Mouse (Mus musculus) CH12.LX (cell line): ENCODE results near the gene Pam16. TPM values are rescaled to one million over a fixed set of nuclear protein-coding genes. Genes with fewer than 3 reads are reported as not detected.

Experiments used
- DNase-seq: peaks from one replicate; pipeline ENCODE4 v3.0.0-alpha.2; 2013; ENCODE audit errors: extremely low read depth
- H3K27ac ChIP-seq: 2 replicates; pipeline ENCODE4 v1.5.1; 2012; ENCODE audit warnings: low read depth, mild to moderate bottlenecking, control low read depth, moderate library complexity; ENCODE audit not compliant: insufficient read depth
- H3K27me3 ChIP-seq: replicated peaks from 2 replicates; pipeline ENCODE3; 2012; ENCODE audit warnings: inconsistent platforms
- H3K36me3 ChIP-seq, 2 experiments: replicated peaks in 1 of 2; 2 replicates each; pipeline versions ENCODE3 to v1.6.1; 2012; ENCODE audit warnings: inconsistent platforms in 1 of 2, low read length in 1 of 2, mild to moderate bottlenecking in 1 of 2, mixed read lengths in 1 of 2, moderate library complexity in 1 of 2; ENCODE audit not compliant: control insufficient read depth in 1 of 2, insufficient read depth in 1 of 2
- H3K4me1 ChIP-seq, 2 experiments: 2 replicates each; pipeline ENCODE4 v1.6.1; 2012; ENCODE audit warnings: inconsistent platforms in 1 of 2, moderate library complexity in 1 of 2; ENCODE audit not compliant: insufficient read depth in 2 of 2, control insufficient read depth in 1 of 2
- H3K4me2 ChIP-seq: 2 replicates; pipeline ENCODE4 v1.6.1; 2012; ENCODE audit warnings: low read depth, mild to moderate bottlenecking, control low read depth; ENCODE audit not compliant: poor library complexity, insufficient read depth, severe bottlenecking
- H3K4me3 ChIP-seq, 3 experiments: fragments of 150-350 bp in 1 of 3; sonication (generic) in 1 of 3; replicated peaks in 1 of 3; 2 replicates each; pipeline versions ENCODE3 to v1.5.1; 2011 to 2012; ENCODE audit warnings: low read depth in 2 of 3, low read length in 2 of 3, mild to moderate bottlenecking in 2 of 3, moderate library complexity in 2 of 3, control low read depth in 1 of 3, improper control_type of control experiment in 1 of 3, inconsistent platforms in 1 of 3, mixed read lengths in 1 of 3; ENCODE audit not compliant: poor library complexity in 1 of 3
- H3K79me2 ChIP-seq: replicated peaks from 2 replicates; pipeline ENCODE4 v1.6.1; 2012; ENCODE audit warnings: mild to moderate bottlenecking, moderate library complexity; ENCODE audit not compliant: control insufficient read depth, poor library complexity, insufficient read depth, severe bottlenecking; ENCODE audit errors: extremely low read depth
- H3K9ac ChIP-seq: 2 replicates; pipeline ENCODE4 v1.6.1; 2012; ENCODE audit warnings: low read depth, mild to moderate bottlenecking, control low read depth, moderate library complexity; ENCODE audit not compliant: insufficient read depth
- H3K9me3 ChIP-seq: replicated peaks from 2 replicates; pipeline ENCODE3; 2012; ENCODE audit warnings: low read length, inconsistent platforms, mixed read lengths
- BHLHE40 ChIP-seq: IDR thresholded peaks from 2 replicates; pipeline ENCODE4 v1.6.1; 2011; ENCODE audit warnings: mild to moderate bottlenecking, low read depth, low read length, improper control_type of control experiment
- CHD1 ChIP-seq: IDR thresholded peaks from 2 replicates; pipeline ENCODE4 v1.6.1; 2012; ENCODE audit warnings: low read depth, low read length, improper control_type of control experiment, inconsistent platforms
- CHD2 ChIP-seq: IDR thresholded peaks from 2 replicates; pipeline ENCODE4 v1.6.1; 2011; ENCODE audit warnings: low read length, improper control_type of control experiment
- EP300 ChIP-seq: IDR thresholded peaks from 2 replicates; pipeline ENCODE4 v1.6.1; 2011; ENCODE audit warnings: low read length, improper control_type of control experiment
- GABPA ChIP-seq: IDR thresholded peaks from 2 replicates; pipeline ENCODE4 v1.6.1; 2012; ENCODE audit warnings: low read depth, low read length, improper control_type of control experiment, inconsistent platforms; ENCODE audit not compliant: insufficient replicate concordance
- HCFC1 ChIP-seq: IDR thresholded peaks from 2 replicates; pipeline ENCODE4 v1.6.1; 2012; ENCODE audit warnings: low read depth, mild to moderate bottlenecking, inconsistent platforms, low read length, improper control_type of control experiment
- IRF4 ChIP-seq: IDR thresholded peaks from 2 replicates; pipeline ENCODE4 v1.6.1; 2014; ENCODE audit warnings: low read depth, mild to moderate bottlenecking, inconsistent platforms, low read length, improper control_type of control experiment
- JUN ChIP-seq: IDR thresholded peaks from 2 replicates; pipeline ENCODE4 v1.6.1; 2011; ENCODE audit warnings: low read depth, mild to moderate bottlenecking, low read length, improper control_type of control experiment, moderate library complexity; ENCODE audit not compliant: insufficient read depth
- JUND ChIP-seq: conservative IDR thresholded peaks from 2 replicates; pipeline ENCODE4 v1.6.1; 2011; ENCODE audit warnings: low read depth, low read length, improper control_type of control experiment
- KAT2A ChIP-seq: IDR thresholded peaks from 2 replicates; pipeline ENCODE4 v1.6.1; 2012; ENCODE audit warnings: low read length, improper control_type of control experiment, inconsistent platforms; ENCODE audit not compliant: insufficient replicate concordance
- MAZ ChIP-seq: IDR thresholded peaks from 2 replicates; pipeline ENCODE4 v1.6.1; 2012; ENCODE audit warnings: low read depth, mild to moderate bottlenecking, inconsistent platforms, low read length, improper control_type of control experiment, moderate library complexity
- MXI1 ChIP-seq: IDR thresholded peaks from 2 replicates; pipeline ENCODE4 v1.6.1; 2011; ENCODE audit warnings: mild to moderate bottlenecking, low read depth, low read length, improper control_type of control experiment
- MYC ChIP-seq: IDR thresholded peaks from 2 replicates; pipeline ENCODE4 v1.6.1; 2011; ENCODE audit warnings: low read depth, mild to moderate bottlenecking, improper control_type of control experiment, low read length
- NELFE ChIP-seq: IDR thresholded peaks from 2 replicates; pipeline ENCODE4 v1.6.1; 2011; ENCODE audit warnings: low read depth, low read length, improper control_type of control experiment
- POLR2A ChIP-seq: IDR thresholded peaks from 2 replicates; pipeline ENCODE4 v1.6.1; 2011; ENCODE audit warnings: low read depth, mild to moderate bottlenecking, improper control_type of control experiment, low read length
- POLR2AphosphoS2 ChIP-seq: IDR thresholded peaks from 2 replicates; pipeline ENCODE4 v1.6.1; 2011; ENCODE audit warnings: low read depth, low read length, improper control_type of control experiment
- RAD21 ChIP-seq: IDR thresholded peaks from 2 replicates; pipeline ENCODE4 v1.6.1; 2011; ENCODE audit warnings: low read depth, mild to moderate bottlenecking, low read length, improper control_type of control experiment, moderate library complexity
- SIN3A ChIP-seq: IDR thresholded peaks from 2 replicates; pipeline ENCODE4 v1.6.1; 2012; ENCODE audit warnings: low read length, improper control_type of control experiment, inconsistent platforms
- TBP ChIP-seq: conservative IDR thresholded peaks from 2 replicates; pipeline ENCODE4 v1.6.1; 2011; ENCODE audit warnings: low read depth, low read length, improper control_type of control experiment
- TCF12 ChIP-seq: IDR thresholded peaks from 2 replicates; pipeline ENCODE4 v1.6.1; 2014; ENCODE audit warnings: low read depth, mild to moderate bottlenecking, inconsistent platforms, low read length, improper control_type of control experiment
- USF1 ChIP-seq: IDR thresholded peaks from 2 replicates; pipeline ENCODE4 v1.6.1; 2014; ENCODE audit warnings: low read depth, mild to moderate bottlenecking, inconsistent platforms, low read length, improper control_type of control experiment
- USF2 ChIP-seq: conservative IDR thresholded peaks from 2 replicates; pipeline ENCODE4 v1.6.1; 2011; ENCODE audit warnings: low read depth, low read length, improper control_type of control experiment
- ZC3H11A ChIP-seq: IDR thresholded peaks from 2 replicates; pipeline ENCODE4 v1.6.1; 2012; ENCODE audit warnings: low read depth, mild to moderate bottlenecking, inconsistent platforms, low read length, improper control_type of control experiment
- ZKSCAN1 ChIP-seq: IDR thresholded peaks from 2 replicates; pipeline ENCODE4 v1.6.1; 2012; ENCODE audit warnings: low read depth, inconsistent platforms, low read length, improper control_type of control experiment, borderline replicate concordance
- ZMIZ1 ChIP-seq: IDR thresholded peaks from 2 replicates; pipeline ENCODE4 v1.6.1; 2012; ENCODE audit warnings: low read depth, mild to moderate bottlenecking, inconsistent platforms, low read length, improper control_type of control experiment
- ZNF384 ChIP-seq: IDR thresholded peaks from 2 replicates; pipeline ENCODE4 v1.6.1; 2012; ENCODE audit warnings: low read depth, low read length, improper control_type of control experiment, inconsistent platforms
- dilution Hi-C: fragments of 300-500 bp; cut with MboI; formaldehyde crosslinking; loops from 2 replicates; pipeline ENCODE4 v1.14.3; 2020; ENCODE audit warnings: low sequenced_read_pairs; ENCODE audit not compliant: extremely low pct_unique_long_range_greater_than_20kb, extremely low pct_ligation_motif_present
- in situ Hi-C: fragments of 300-500 bp; cut with MboI; formaldehyde crosslinking; loops from 3 replicates; pipeline ENCODE4 v1.14.3; 2019; ENCODE audit warnings: low sequenced_read_pairs, low pct_ligation_motif_present, low pct_unique_long_range_greater_than_20kb, mixed read lengths
- polyA plus RNA-seq: library from polyadenylated mRNA; unstranded; fragments of >175 nt; gene quantifications from 2 replicates; pipeline ENCODE4 v1.2.1, GENCODE M21; 2012; ENCODE audit warnings: low read depth; ENCODE audit not compliant: insufficient read length
- total RNA-seq, 2 experiments: library from RNA; depleted of rRNA; stranded (reverse); fragments of 300-350 nt in 1 of 2; fragments of >200 nt in 1 of 2; gene quantifications; 2 replicates each; pipeline ENCODE4 v1.2.3; 2012 to 2014

Gene Pam16
- total and polyA plus RNA-seq, 3 experiments, result 11.6 to 152 (median 103) TPM

GRCm38 (mm10) chr16:4603453-4603837 lies 21.3 kb downstream of the Pam16 start:
- no peak overlapping the region for H3K4me3 ChIP-seq
- H3K9me3 ChIP-seq, result no peaks in the 10 kb centered on the region
- no peak overlapping the region for H3K9ac ChIP-seq
- no peak for DNase-seq
- in situ Hi-C loops, result no loop called here
- TF ChIP-seq ZMIZ1, result no peak
- no peak for TF ChIP-seq RAD21
- TF ChIP-seq SIN3A, result no peak
- no peak for TF ChIP-seq ZNF384
- TF ChIP-seq GABPA, result no peak
- no peak for TF ChIP-seq EP300
- no peak for TF ChIP-seq IRF4
- TF ChIP-seq HCFC1, result no peak
- no peak for TF ChIP-seq USF2
- no peak for TF ChIP-seq NELFE
- TF ChIP-seq JUN, result no peak
- TF ChIP-seq TBP, result no peak
- no peak for TF ChIP-seq ZKSCAN1
- TF ChIP-seq MYC, result no peak
- no peak for TF ChIP-seq TCF12
- no peak for TF ChIP-seq MXI1
- no peak for TF ChIP-seq POLR2AphosphoS2
- no peaks in the 10 kb centered on the region for H3K27me3 ChIP-seq
- H3K27ac ChIP-seq, result no peak overlapping the region
- peaks cover 0 to under 1% of the 10 kb centered on the region in 2 experiments for H3K36me3 ChIP-seq
- peaks cover 8 to 14% of the 10 kb centered on the region in 2 experiments; a peak in 3 of 4 replicates for H3K4me1 ChIP-seq
- dilution Hi-C loops, result no loop called here
- H3K79me2 ChIP-seq, result no peaks in the 10 kb centered on the region
- no peak overlapping the region for H3K4me2 ChIP-seq

- in situ Hi-C loops (no loop called here), dilution Hi-C loops (no loop called here)
- Histone ChIP-seq H3K4me1 (peaks cover 8 to 19% of the 10 kb centered on the region in 2 experiments; a peak in 3 of 4 replicates), H3K27ac (no peak overlapping the region), H3K4me3 (no peak overlapping the region), H3K9ac (no peak overlapping the region), H3K36me3 (no peaks in the 10 kb centered on the region), H3K9me3 (no peaks in the 10 kb centered on the region), H3K79me2 (no peaks in the 10 kb centered on the region), H3K27me3 (no peaks in the 10 kb centered on the region), H3K4me2 (no peak overlapping the region)
- TF ChIP-seq MAZ (no peak), CHD2 (no peak), JUND (no peak), MXI1 (no peak), USF1 (no peak), ZNF384 (no peak), HCFC1 (no peak), ZMIZ1 (no peak), TCF12 (no peak), POLR2A (no peak), ZKSCAN1 (no peak), BHLHE40 (no peak), ZC3H11A (no peak), TBP (no peak), CHD1 (no peak), RAD21 (no peak), USF2 (no peak), KAT2A (no peak), MYC (no peak)
- no peak for DNase-seq
Measured at GRCm38 (mm10) chr16:4602766-4603452, 21.9 kb downstream of the Pam16 start.
